Mouse (Mus musculus) megakaryocyte progenitor cell, adult 5-6 weeks (primary cell): Measurements from ENCODE around the gene Slc7a15. TPM values are rescaled to one million over a fixed set of nuclear protein-coding genes. Genes with fewer than 3 reads are reported as not detected.
"Not testable (repeated sequence)": the region's sequence is repeated elsewhere in the genome, so short reads cannot be mapped to it uniquely, and the experiment has no call there.

Experiments
- ATAC-seq: replicated peaks from 2 replicates; pipeline ENCODE4 v1.8.0; 2016; ENCODE audit warnings: mild to moderate bottlenecking, moderate TSS enrichment, inconsistent platforms; ENCODE audit not compliant: poor library complexity
- total RNA-seq, 2 experiments: library from RNA; stranded (forward) in 1 of 2; stranded (reverse) in 1 of 2; fragments of 157-497, 149-512 nt in 1 of 2; fragments of 200-1000 nt in 1 of 2; gene quantifications; 2 replicates each; pipeline versions ENCODE4 v1.2.3 to v1.2.4; 2015 to 2017

Gene Slc7a15
- total RNA-seq, 2 experiments from 2014 or later, result not detected

- ATAC-seq, result not testable (repeated sequence)
These were observed 27.5 kb downstream of the Slc7a15 start for GRCm38 (mm10) chr12:8571287-8571902.

- not testable (repeated sequence) for ATAC-seq
These were observed 36.7 kb downstream of the Slc7a15 start for GRCm38 (mm10) chr12:8562213-8562612.

DNA sequence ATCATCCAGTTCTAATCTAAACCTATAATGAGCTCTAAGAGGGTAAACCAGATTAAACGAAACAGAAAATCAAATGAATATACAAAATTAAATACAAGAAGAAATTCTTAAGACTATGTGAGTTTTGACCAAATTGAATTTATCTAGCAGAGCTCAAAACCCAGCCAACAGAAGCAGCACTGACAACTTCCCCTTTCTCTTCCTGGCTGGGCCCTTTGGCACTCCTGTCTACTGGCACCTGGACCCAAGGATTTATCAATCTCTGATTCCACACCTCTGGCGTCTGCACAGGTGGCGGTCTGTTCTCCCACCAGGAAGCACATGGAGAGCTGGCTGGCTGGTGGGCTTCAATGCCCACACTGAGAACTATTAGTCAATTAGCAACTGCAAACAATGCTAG, 39.0 kb downstream of the Slc7a15 start:
- peak; percentile 42; the same call in 1 of the 2 replicates for ATAC-seq

- ATAC-seq, result no peak
These were observed 42.7 kb downstream of the Slc7a15 start for GRCm38 (mm10) chr12:8556189-8556588.

DNA sequence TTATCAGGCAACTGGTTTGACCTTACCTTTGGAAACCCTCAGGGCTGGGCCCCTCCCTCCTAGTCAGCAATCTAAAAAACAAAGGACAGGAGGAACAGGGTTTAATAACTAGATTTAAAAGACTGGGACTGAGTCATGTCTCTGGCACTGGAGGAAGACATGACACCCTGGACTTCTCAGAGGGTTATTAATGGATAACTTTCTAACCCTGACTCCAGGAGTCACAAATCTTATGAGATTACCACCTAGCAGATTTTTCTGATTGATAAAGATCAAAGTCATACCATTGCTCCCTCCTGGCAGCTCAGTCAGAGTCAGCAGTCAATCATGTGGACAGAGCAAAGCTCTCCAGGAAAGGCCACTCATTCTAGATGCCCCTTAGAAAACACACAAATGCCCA, 43.4 kb downstream of the Slc7a15 start:
- no peak for ATAC-seq

- peak; percentile 100 for ATAC-seq
These were observed 51.5 kb downstream of the Slc7a15 start for GRCm38 (mm10) chr12:8547357-8547756.

GRCm38 (mm10) chr12:8546801-8547200, 52.1 kb downstream of the Slc7a15 start:
- ATAC-seq, result no peak

- no peak for ATAC-seq
These were observed 53.7 kb downstream of the Slc7a15 start for GRCm38 (mm10) chr12:8545066-8545610.

GRCm38 (mm10) chr12:8542371-8542770, 56.5 kb downstream of the Slc7a15 start:
- ATAC-seq, result no peak

- no peak for ATAC-seq
These were observed 59.4 kb downstream of the Slc7a15 start for GRCm38 (mm10) chr12:8539471-8539870.

DNA sequence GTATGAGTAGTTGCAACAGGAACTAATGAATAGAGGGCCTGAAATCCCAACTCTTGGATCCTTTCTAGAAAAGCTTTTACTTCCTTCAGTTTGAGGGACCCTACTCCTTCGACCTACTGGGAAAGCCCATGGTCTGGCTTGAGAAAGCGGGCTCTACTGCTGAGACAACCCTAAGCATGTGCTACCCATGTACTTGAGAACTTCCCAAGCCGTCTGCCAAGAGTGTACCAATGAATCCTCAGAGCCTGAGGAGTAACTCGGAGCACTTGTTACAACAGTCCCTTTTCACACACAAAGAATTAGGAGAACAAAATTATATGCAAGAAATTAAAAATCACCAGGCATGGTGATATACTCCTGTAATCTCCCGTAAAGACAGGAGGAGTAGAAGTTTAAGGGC, 61.6 kb downstream of the Slc7a15 start:
- ATAC-seq, result no peak

DNA sequence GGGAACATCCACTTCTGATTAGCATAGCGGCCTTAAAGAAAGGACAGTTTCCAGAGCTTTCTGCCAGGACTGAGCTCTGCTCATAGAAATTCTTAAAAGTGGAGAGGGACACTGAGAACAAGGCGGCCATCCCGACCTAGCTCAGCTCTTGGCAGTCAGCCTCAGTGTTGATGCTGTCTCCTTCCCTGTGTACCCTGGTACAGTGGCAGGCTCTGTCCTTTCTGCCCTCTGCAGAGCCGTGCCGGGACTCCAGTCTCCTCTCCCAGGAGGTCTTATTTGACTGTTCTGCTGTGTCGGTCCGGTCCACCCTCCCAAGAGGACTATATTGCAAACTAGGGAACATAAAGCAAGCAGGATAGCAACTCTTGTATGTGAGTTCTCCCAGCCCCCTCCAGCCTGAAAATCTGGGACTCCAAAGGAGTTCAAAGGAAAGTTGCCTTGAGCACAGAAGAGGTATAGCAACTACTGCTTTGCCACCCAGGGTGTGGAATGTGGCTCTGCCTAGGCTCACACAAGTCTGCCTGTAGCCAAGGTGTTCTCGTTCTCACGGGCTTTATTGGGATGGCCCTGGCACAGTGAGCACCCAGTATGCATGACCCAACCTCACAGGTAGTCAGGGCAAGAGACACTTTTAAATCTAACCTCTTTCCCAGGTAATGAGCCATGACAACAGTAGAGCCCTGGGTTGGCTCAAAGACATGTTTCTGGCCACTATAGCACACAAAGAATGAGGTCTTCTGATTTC, 62.5 kb downstream of the Slc7a15 start:
- ATAC-seq, result no peak

GRCm38 (mm10) chr12:8535596-8535995, 63.3 kb downstream of the Slc7a15 start:
- no peak for ATAC-seq

GRCm38 (mm10) chr12:8534915-8535314, 64.0 kb downstream of the Slc7a15 start:
- ATAC-seq, result no peak

DNA sequence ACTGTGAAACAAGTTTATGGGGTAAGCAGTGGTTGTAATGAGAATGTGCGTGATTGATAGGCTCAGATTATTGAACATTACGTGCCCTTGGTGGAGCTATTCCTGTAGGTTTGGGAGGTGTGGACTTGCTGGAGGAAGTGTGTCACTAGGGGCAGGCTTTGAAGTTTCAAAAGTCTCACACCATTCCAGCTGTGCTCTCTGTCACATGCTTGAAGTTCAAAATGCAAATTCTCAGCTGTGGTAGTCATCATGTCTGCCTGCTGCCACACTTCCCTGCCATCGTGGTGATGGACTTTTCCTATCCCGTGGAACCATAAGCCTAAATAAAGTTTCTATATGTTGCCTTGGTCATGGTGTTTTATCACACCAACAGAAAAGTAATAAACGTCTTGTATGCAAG, 71.1 kb downstream of the Slc7a15 start:
- no peak for ATAC-seq

- ATAC-seq, result no peak
These were observed 71.7 kb downstream of the Slc7a15 start for GRCm38 (mm10) chr12:8527175-8527574.

GRCm38 (mm10) chr12:8524062-8524461, 74.8 kb downstream of the Slc7a15 start:
- no peak for ATAC-seq

DNA sequence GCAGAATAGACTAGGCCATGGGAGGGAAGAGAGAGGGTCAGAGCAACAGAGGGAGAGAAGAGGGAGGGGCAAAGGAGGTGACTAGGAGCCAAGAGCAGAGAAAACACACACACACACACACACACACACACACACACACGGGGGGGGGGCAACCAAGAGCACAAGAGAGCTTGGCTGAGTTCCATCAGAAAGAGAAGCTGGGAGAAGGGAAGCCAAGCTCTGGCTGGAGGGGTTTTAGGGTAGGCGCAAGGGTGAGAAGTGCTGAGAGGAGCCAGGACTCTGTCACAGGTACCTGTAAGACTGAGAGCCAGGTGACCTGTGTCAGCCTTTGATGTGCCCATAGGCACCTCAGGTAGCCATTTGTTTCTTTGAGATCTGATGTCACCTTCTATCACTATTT, 76.2 kb downstream of the Slc7a15 start:
- ATAC-seq, result no peak

DNA sequence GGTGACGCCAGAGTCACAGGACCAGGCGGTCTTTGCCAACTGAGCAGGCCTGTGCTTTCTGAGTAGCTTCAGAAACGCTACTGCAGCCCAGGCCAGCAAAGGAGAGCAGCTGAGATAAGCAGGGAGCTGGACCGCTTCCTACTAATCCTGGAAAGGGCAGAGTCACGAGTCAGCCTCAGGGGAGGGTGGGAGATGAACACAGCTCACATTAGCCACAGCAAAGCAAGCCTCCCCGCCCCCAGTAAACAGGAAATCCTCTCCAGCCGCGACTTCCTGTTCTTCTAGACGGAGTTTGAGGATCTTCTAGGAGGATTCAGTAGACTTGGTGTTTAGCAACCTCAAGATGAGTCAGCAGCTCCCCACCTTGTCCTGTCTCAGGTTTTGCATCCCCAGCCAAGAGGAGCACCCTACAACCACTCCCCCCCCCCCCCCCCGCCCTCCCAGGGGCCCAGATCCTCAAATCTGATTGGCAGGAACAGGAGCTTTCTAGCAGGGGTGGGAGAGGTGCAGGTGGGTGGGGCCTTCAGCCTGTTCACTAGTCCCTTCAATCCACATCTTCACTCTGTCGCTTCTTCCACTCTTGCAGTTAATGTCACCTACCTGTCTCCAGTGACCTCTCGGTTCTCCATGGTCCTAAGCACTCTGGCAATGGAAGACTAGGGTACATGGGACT, 77.4 kb downstream of the Slc7a15 start:
- ATAC-seq, result peak; percentile 91

- ATAC-seq, result peak; percentile 33
These were observed 79.3 kb downstream of the Slc7a15 start for GRCm38 (mm10) chr12:8519431-8520160.
